Mouse (Mus musculus): ENCODE results near the gene Dcaf17.

Dcaf17 gene

GRCm38 (mm10) chr2:71054716-71055115, 412 bp upstream of the Dcaf17 start:
- DNase-seq (ENCODE audit: low read depth, low spot score) = no peak

- DNase-seq (ENCODE audit: low read depth, low spot score) = no peak
Observed at GRCm38 (mm10) chr2:71056115-71056835, 1.1 kb downstream of the Dcaf17 start.

GRCm38 (mm10) chr2:71071601-71072000, 16.5 kb downstream of the Dcaf17 start:
- no peak for DNase-seq (ENCODE audit: low read depth, low spot score)

GRCm38 (mm10) chr2:71073330-71073729, 18.2 kb downstream of the Dcaf17 start:
- no peak for DNase-seq (ENCODE audit: low read depth, low spot score)

GRCm38 (mm10) chr2:71073828-71074227, 18.7 kb downstream of the Dcaf17 start:
- no peak for DNase-seq (ENCODE audit: low read depth, low spot score)

- no peak for DNase-seq (ENCODE audit: low read depth, low spot score)
Observed at GRCm38 (mm10) chr2:71082416-71082815, 27.3 kb downstream of the Dcaf17 start.

- DNase-seq (ENCODE audit: low read depth, low spot score) = no peak
Observed at GRCm38 (mm10) chr2:71083454-71084193, 28.5 kb downstream of the Dcaf17 start.

GRCm38 (mm10) chr2:71089766-71090165, 34.6 kb downstream of the Dcaf17 start:
- DNase-seq (ENCODE audit: low read depth, low spot score) = no peak

- DNase-seq (ENCODE audit: low read depth, low spot score) = peak; percentile 2
Observed at GRCm38 (mm10) chr2:71090660-71091445, 35.7 kb downstream of the Dcaf17 start.

- no peak for DNase-seq (ENCODE audit: low read depth, low spot score)
Observed at GRCm38 (mm10) chr2:71096170-71096569, 41.0 kb downstream of the Dcaf17 start.

GRCm38 (mm10) chr2:71102621-71103291, 47.6 kb downstream of the Dcaf17 start:
- no peak for DNase-seq (ENCODE audit: low read depth, low spot score)

GRCm38 (mm10) chr2:71103292-71103680, 48.2 kb downstream of the Dcaf17 start:
- no peak for DNase-seq (ENCODE audit: low read depth, low spot score)

GRCm38 (mm10) chr2:71104696-71105095, 49.6 kb downstream of the Dcaf17 start:
- no peak for DNase-seq (ENCODE audit: low read depth, low spot score)

- no peak for DNase-seq (ENCODE audit: low read depth, low spot score)
Observed at GRCm38 (mm10) chr2:71105469-71106215, 50.5 kb downstream of the Dcaf17 start.

GRCm38 (mm10) chr2:71107225-71107624, 52.1 kb downstream of the Dcaf17 start:
- DNase-seq (ENCODE audit: low read depth, low spot score) = no peak

GRCm38 (mm10) chr2:71108541-71108940, 53.4 kb downstream of the Dcaf17 start:
- no peak for DNase-seq (ENCODE audit: low read depth, low spot score)

GRCm38 (mm10) chr2:71113489-71114171, 58.5 kb downstream of the Dcaf17 start:
- DNase-seq (ENCODE audit: low read depth, low spot score) = no peak

GRCm38 (mm10) chr2:71116151-71116550, 61.0 kb downstream of the Dcaf17 start:
- DNase-seq (ENCODE audit: low read depth, low spot score) = no peak

- DNase-seq (ENCODE audit: low read depth, low spot score) = peak; percentile 14
Observed at GRCm38 (mm10) chr2:71117797-71118708, 62.9 kb downstream of the Dcaf17 start, which contains the start of gene Cybrd1. Gene Cybrd1 (plus strand): TSS chr2:71117923.

Measured in embryo, embryonic 11.5 days (tissue).